Mouse (Mus musculus): ENCODE measurements around the gene Plekhh2.

The Plekhh2 gene

GRCm38 (mm10) chr17:84573940-84574339, 62.2 kb downstream of the Plekhh2 start:
- DNase-seq = peak; percentile 33

DNA sequence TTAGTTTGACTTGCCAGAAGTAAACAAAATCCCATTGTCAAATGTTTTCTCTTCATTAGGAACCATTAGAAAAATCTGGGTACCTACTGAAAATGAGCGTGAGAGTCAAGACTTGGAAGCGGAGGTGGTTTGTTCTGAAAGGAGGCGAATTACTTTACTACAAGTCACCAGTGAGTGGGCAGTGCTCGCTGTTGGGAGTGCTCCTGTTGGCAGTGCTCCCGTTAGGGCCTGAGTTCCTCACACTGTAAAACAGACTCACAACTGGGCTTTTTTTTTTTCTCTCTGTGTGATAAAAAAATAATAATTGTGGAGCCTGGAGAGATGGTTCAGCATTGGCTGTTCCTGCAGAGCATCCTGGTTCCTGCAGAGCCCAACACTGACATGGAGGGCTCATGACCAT, 63.4 kb downstream of the Plekhh2 start:
- no peak for DNase-seq

DNA sequence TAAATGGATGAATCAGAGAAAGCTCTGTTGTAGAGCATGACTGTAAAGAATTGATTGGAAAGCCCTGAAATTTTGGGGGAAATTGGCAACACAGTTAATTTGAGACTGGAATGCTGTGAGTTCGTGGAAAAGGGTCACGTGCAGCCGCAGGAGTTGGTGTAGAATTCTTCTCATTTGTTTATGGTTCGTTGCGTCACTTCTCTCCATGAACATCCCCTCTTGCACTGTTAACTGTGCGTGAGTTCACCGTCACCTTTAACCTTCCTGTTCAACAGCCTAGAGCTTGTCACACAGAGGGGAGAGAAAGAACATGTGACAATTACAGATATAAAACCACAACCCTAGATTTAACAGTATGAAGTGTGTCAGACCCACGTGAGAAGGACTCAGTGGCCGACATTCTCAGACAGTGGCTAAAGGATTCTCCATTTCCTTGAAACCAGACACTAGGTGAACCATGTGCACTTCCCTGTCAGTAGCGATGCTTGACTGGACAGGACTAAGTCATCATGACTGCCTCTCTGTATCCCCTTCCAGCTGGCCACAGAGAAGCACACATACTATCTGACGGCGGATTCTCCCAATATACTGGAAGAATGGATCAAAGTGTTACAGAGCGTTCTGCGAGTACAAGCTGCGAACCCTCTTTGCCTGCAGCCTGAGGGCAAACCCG, 65.1 kb downstream of the Plekhh2 start:
- no peak for DNase-seq

GRCm38 (mm10) chr17:84579249-84579648, 67.6 kb downstream of the Plekhh2 start:
- DNase-seq = no peak

DNA sequence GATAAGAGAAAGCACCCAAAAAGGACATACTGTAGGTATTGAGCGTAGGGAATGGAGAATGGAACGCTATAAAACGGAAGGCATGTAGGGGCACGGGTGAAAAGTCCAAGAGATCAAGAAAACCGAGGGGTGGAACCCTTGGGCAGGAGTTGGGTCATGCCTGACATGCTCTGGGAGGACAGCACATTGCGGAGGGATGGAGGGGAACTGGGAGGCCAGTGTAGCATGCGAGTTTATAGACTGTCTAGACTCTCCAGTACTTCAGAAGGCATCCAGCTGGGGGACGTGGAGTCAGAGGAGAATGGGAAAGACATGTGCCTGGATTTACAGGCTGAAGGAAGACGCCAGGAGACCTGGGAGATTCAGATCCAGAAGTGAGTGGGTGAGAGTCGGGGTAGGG, 68.1 kb downstream of the Plekhh2 start:
- no peak for DNase-seq

GRCm38 (mm10) chr17:84580821-84581220, 69.1 kb downstream of the Plekhh2 start:
- DNase-seq = no peak

DNA sequence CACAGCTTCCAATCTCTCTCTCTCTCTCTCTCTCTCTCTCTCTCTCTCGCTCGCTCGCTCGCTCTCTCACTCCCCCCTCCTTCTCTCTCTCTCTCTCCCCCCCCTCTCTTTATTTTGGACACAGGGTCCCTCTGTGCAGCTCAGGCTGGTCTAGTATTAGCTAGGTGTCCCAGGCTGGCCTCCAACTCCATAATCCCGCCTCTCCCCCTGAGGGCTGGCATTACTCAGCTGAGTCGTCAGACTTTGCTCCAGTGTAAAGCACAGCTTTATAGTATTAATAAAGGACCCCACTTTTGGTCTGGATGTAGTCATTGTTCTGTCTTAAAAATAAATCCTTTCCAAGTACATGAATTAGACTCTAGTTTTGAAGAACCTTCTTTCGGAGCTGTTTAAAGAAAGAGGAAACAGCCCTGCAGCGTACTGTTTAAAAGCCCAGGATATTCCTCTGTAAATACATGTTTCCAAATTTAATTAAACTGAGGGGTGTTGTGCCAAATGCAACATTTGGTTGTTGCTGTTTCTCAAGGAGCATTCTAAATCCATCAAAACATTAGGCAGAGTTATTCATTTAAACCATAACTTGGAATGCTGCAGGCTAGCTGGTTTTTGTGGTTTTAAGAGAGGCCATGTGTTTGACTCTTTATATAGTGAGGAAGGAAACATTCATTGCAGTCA, 70.2 kb downstream of the Plekhh2 start:
- DNase-seq = no peak

DNA sequence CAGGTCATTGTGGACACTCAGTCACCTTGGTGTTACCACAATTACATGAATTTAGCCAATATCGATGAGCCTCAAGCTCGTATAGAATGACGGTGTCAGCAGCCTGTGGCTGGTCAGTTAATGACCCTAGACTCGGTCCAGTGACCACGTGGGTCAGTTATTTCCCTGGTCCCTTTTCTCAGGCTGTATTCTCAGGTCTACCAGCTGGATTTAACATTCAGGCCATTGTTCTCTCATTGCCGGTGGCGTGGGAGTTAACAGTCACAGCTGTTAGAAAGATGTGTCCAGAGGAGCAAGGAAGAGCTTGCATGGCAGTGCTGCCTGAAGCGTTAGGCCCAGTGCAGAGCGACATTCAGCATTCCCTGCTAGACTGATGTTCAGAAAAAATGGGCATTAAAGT, 72.4 kb downstream of the Plekhh2 start:
- peak; percentile 22 for DNase-seq

GRCm38 (mm10) chr17:84585104-84585503, 73.4 kb downstream of the Plekhh2 start:
- no peak for DNase-seq

GRCm38 (mm10) chr17:84590065-84590464, 78.4 kb downstream of the Plekhh2 start:
- DNase-seq = no peak

DNA sequence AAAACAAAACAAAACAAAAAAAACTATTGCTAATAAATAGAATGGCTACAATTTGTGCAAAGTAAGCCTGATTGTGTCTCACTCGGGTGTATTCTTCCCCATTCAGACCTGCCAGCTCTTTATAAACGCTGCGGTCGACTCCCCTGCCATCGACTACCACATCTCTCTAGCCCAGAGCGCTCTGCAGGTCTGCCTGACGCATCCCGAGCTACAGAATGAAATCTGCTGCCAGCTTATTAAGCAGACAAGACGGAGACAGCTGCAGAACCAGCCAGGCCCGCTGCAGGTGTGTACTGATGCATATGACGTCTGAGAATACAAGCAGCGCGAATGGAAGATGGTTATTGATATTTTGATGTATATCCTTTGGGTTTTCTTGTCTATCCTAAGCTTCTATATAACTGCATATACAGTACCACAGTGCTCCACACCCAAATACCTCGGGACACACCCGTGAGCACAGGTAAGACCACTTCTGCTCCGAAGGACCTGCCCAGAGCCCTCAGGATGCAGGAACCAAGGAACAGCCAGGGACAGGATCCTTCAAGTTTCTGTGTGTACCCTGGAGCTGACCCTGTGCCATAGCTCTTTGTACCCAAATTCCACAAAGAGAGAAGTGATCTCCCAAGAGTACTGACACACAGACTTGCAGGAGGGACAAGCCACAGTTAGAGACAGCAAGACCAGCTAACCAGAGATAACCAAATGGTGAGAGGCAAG, 79.9 kb downstream of the Plekhh2 start:
- no peak for DNase-seq

DNA sequence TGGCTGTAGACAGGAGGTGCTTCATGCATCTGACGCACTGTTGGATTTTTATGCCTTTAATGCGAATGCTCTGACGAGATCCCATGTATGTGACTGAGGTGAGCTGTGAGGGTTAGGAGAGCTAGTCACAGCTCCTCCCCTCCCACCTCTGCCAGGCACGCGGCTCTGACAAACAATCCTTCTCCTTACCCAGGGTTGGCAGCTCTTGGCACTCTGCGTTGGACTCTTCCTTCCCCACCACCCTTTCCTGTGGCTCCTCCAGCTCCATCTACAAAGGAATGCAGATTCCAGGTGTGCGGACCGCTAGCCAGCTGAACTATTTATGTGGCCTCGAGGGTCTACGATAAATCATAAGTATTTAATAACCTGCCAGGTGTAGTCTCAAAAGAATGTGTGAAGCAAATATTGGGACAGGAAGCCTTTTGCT, 84.3 kb downstream of the Plekhh2 start:
- DNase-seq = no peak

DNA sequence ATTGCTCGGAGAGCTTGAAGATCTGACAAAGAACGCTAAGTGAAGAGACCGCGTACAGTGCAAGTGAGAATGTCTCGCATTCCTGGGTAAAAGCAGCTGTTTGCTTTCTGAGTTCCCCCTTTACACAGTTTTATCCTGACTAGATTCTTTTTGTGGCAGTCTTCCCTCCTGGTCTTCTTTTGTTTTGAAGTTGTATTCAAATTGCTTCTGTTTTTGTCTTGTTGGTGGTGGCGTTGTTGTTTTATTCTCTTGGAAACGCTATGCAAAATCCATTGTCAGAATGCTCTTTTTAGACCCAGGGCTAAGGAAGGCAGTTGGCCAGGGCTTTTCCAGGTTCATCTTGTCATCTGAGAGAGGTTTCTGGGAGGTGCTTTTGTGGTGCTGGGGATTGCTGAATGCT, 84.8 kb downstream of the Plekhh2 start:
- DNase-seq = no peak

GRCm38 (mm10) chr17:84597859-84598258, 86.2 kb downstream of the Plekhh2 start:
- no peak for DNase-seq

GRCm38 (mm10) chr17:84598928-84599327, 87.2 kb downstream of the Plekhh2 start:
- no peak for DNase-seq

- peak; percentile 74 for DNase-seq
Measured at GRCm38 (mm10) chr17:84600051-84600983, 88.6 kb downstream of the Plekhh2 start.

DNA sequence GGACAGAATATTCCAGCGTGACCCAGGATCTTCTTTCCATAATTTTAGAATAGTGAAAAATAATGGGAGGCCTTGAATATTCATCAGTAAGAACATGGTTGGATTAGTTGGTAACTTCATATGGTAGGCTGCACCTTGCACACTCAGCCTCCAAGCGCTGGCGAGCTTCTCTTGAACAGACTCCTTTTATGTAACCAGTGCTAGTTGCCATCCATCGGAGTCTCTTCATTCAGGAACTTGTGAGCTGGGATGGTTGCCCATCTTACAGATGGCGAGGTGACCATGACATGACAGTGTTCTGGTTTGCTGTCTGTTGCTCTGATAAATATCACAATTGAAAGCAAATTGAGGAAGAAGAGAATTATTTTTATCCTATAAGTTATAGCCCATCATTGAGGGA, 90.1 kb downstream of the Plekhh2 start:
- no peak for DNase-seq

GRCm38 (mm10) chr17:84603202-84603627, 91.5 kb downstream of the Plekhh2 start:
- DNase-seq = peak; percentile 85

DNA sequence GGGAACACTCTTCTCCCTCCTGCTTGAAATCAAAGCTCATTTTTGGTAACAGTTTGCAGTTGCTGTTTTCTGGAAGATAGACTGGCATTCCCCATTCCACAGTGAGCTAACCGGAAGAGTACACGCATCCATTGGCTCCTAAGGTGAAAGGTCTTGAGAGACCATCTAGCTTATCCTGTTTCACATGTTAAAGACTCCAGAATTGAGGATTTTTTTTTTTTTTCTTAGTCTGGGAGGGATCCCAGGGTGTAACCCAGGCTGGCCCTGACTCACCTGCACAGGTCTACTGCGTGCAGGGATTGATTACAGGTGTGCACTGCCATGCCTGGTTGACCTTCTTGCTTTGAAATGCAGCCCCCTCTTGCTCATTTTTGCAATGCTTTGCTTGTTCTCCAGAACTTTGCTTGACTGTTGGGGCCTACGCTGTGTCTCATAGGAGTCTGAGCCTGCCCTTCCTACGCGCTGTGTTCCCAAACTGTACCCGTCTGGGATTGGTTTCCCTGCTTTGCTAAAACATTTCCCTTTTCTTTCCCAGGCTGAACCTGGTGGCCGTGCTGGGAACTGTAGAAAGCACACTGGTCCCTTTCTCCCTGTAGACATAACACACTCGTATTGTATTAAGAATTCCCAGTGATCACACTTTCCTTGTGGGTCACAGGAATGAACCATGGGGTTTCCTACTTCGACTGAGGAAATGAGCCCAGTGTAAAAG, 92.2 kb downstream of the Plekhh2 start:
- no peak for DNase-seq

- DNase-seq = no peak
Measured at GRCm38 (mm10) chr17:84606976-84607375, 95.3 kb downstream of the Plekhh2 start.

GRCm38 (mm10) chr17:84607617-84608016, 95.9 kb downstream of the Plekhh2 start:
- DNase-seq = no peak

DNA sequence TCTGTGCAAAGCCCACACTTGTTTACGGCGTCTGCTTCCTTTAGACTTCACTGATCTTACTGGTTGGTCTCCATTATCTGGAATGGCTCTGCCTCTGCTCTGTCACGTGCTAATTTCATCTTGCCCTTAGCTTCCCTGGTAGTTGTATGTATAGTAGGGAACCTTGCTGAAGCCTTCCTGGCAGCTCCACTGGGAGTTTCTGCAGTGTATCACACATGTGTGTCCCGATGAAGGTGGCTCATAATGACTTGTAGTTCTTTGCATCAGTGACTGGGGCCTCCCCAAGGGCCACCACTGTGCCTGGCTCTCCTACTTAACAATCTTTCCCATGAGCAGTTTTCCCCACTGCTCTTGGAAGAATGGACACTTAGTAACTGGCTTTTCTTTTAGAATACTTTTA, 96.9 kb downstream of the Plekhh2 start:
- no peak for DNase-seq

All from kidney, adult 9 months (tissue).